Mouse (Mus musculus) thymus, postnatal 14 days (tissue): ENCODE data around the gene Exoc4.
A peak's percentile ranks its signal among the peaks of the same experiment; 100 is the strongest.

Experiments
- DNase-seq: peaks from one replicate; pipeline ENCODE4 v3.0.0; 2021

Gene Exoc4

DNA sequence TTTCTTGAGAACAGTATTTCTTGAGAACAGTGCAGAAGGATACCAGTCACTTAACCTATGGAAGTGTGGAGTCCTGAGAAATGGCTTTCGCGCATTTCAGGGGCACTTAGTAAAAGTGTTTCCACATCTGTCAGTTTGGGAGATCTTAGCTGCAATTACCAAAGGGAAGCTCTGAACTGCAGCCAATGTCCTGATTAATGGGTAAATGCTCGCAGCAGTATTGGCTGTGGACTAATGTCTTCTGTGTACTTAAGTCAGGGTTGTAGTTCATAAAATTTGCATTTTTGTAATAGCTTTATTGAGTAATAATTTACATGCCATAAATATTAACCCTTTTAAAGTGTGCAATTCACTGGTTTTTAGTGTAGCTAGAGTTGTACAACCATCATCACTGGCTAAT lies 709.4 kb downstream of the Exoc4 start:
- DNase-seq: no peak

DNA sequence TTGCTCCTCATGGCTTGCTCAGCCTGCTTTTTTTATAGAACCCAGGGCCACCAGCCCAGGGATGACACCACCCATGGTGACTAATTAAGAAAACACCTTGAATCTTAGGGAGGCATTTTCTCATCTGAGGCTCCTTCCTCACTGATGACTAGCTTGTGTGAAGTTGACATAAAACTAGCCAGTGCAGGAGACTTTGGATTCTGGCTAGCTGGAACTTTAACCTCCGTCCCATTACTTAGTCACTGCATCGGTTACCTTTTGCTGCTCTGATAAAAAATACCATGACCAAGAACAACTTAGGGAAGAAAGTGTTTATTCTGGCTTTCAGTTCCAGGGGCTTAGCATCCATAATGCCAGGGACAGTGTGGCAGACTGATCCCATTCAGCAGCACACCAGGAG lies 711.9 kb downstream of the Exoc4 start:
- no peak for DNase-seq

DNA sequence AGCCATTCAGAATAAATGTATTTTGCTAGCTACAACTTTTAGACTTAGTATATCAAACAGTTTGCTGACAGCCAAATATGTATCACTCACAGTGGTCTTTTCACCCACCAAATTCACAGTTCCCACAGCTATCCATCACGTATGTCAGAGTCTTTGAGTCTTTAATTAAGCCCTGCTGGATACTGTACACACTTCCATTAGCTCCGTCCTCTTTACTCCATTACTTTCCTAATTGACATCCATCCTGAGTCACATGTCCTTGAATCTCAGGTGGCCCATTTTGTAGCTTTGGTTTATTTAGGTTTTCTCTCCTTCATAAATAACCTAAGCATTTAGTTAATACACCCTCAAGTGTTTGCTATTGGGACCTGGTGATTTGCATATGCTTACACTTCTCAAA lies 714.2 kb downstream of the Exoc4 start:
- DNase-seq: no peak

DNA sequence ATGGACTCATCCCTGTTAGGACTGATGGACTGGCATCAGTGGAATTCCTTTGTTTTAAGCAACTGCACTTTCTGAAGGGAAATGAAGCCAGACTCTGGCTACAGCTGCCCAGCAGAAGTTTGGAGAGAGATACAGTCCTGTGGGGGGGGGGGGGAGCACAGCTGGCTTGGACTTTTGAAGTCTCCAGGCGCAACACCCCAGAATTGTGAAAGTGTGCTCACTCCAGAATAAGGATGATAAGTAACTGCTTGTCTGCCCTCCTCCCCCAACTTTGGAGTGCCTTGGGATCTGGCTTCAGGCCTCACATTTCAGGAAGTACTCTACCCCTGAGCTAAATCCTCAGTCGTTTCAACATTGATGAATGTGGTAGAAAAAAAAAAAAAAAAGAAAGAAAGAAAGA lies 716.7 kb downstream of the Exoc4 start:
- no peak for DNase-seq

DNA sequence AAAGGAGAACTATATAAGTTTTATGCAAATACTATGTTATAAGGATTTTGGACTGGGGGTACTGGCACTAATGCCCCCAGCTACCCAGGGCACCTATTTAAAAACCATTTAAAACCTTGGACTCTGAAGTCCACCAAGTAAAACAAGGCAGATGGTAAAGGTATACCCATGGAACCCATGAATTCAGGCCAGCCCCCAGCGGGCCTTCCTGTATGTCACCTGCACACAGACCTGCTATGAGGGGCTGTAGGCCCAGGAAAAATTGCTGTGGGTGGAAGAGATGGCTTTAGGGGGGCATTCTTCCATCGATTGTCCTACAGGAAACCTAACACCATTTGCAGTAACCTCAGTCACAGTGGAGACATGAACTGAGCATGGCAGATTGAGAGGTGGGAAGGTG lies 719.9 kb downstream of the Exoc4 start:
- DNase-seq: no peak

DNA sequence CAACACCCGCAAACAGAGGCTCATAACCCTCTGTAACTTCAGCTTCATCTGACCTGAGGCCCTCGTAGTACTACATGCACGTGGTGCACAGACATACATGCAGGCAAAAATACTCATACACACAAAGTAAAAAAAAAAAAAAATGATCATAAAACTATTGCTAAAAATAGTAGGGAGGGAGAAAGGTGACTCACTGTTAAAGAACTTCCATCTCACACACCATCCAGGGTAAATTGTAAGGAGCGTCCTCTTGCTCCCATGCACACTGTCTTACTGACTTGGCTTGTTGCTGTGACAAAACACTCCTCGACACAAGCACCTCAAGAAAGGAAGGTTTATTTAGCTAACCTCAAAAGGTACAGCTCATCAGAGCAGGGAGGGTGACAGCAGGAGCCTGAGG lies 723.9 kb downstream of the Exoc4 start:
- no peak for DNase-seq

DNA sequence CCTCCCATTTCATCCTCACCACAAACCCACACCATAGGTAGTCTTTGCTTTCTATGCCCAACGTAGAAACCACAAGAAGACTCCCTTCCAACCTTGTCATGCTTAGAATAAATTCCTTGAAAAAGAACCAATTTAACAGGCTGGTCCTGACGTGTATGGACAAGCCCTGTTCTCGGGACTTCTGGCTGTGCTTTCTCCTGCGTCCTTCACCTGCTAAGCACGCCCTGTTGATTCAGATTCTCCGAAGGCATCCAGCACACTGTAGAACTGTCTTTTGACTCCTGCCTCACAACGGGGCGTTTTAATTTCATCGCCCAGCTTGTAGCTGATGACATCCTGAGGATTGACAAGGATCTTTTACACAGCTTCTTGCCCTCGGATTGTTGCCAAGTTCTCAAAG lies 727.7 kb downstream of the Exoc4 start:
- no peak for DNase-seq

DNA sequence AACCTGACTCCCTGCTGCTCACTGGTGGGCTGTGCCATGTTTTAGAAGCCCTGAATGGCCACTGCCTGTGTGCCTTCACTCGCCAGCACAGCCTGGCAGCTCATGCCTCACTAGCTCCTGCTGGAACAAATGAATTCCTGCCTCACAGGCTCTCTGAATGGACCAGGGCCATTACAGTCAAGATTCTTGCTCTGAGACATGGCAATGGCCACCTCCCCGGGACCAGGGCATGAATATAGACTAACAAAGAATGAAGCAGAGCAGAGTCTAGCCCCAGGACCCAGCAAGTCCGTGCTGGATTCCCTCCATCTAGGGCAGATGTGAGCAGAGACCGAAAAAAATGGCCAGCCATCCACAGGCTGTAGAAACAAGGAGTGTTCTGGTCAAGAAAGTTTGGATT lies 728.6 kb downstream of the Exoc4 start:
- DNase-seq: no peak

DNA sequence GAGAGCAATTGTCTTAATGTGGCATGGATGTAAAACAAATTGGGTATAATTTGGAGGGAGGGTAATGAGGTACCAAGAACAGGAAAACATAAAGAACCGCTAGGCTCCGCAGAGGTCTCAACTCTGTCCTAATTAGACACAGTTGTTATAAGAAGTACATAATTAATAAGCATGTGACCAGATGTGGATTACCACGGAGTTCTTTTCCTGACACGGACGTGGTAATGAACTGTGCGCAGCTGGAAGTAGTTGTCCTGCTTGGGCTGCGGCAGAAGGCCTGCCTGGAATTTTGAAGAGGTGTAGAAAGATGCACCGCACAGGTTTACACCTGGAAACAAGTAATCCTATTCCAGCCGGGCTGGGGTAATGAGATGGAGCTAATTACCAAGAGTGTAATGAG lies 729.0 kb downstream of the Exoc4 start:
- DNase-seq: no peak

DNA sequence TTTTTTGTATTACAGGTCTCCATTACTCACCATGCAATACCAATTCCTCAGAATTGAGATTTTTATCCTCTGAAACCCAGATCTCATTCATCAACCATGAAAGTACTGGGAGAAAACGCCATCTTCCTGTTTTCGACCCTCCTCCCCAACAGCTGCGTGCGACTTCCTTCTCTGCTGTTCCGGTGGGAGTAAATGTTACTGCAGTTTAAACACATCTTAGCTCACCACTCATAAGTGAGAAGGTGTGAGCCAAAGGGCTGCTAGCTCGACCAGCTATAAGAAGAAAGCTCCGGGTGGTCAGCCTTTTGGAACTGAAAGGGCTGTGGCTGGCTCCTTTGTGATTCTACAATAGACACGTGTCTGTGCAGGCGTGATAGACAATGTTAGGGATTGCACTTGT lies 733.8 kb downstream of the Exoc4 start:
- DNase-seq: peak; percentile 54

DNA sequence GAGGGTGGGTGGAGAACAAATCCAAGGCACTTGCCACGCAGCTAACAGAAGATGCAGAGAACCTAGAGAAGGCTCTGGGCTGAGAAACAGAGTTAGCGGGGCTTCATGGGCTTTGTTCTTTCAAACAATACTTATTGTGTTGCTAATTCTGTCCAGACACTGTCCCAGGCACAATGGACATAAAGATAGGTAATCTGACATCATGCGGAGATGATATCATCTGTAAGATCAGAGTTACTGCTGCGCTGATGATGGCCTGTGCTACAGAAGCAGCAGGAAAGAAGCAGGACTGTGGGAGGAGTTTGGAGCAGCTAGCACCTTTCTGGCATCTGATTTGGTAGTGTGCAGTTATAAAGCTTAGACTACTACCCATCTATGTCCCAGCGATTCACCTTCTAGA lies 738.2 kb downstream of the Exoc4 start:
- no peak for DNase-seq

DNA sequence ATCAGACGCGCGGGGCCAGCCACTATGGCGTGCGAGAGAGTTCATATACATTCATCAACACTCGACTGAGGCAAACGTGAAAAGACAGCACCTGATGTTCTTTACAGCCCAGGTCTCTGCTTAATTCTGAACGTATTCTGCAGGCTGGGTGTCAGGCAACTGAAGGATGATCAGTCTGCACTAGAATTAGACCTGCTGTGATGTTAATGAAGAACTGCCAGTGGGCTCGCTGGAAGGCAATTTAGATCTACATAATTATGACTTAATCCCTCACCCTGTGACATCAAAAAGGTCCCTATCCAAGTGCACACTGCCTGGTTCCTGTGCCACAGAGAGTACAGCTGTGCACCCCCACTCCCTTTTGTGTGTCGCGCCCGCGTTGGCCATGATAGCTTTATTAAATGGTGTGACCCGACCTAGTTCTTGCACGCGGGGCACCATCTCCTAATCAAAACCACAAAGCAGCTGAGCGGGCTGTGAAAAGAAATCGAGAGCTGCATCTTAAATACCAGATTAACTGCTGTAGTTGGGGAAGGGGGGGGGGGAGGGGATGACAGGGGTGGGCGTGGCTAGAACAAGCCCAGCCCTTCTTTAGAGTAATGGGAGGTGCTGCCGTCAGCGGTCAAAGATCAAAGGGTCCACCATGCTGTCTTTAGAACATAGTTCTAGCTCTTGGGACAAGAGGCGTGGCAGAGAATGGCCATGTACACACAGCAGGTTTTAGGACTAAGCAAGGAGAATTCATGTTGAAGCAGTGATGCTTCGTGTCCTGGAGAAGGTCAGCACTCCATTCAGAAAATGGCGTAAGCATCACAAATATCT lies 743.5 kb downstream of the Exoc4 start:
- no peak for DNase-seq

DNA sequence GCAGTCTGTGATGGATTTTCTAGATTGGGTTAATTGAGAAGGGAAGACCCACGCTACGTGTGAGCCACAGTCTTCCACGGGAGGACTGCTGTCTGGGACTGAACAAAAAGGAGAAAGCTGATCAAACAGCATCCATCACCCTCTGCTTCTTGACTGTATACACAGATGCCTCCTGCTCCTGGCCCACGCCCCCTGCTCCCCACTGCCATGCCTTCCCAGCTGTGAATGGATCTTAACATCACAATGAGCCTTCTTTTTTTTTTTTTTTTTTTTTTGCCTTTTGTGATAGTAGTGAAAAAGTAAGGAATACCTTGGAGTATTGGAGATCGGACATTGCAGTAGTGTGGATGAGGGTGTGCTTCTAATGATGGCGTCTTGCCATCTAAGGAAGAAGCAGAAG lies 745.0 kb downstream of the Exoc4 start:
- no peak for DNase-seq

DNA sequence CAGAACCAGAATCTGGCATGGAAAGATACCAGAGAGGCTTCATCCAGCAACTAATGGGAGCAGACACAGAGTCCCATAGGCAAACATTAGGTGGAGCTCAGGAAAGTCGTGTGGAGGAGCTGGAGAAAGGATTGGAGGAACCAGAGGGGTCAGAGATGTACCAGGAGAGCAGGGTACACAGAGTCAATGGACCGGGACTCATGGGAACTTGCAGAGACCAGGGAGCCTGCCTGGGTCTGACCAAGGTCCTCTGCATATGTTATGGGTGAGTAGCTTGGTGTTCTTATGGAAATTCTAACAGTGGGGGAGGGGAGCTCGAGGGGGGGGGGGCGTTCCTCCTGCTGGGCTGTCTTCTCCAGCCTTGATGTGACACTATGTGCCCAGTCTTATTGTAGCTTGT lies 749.7 kb downstream of the Exoc4 start:
- DNase-seq: no peak

DNA sequence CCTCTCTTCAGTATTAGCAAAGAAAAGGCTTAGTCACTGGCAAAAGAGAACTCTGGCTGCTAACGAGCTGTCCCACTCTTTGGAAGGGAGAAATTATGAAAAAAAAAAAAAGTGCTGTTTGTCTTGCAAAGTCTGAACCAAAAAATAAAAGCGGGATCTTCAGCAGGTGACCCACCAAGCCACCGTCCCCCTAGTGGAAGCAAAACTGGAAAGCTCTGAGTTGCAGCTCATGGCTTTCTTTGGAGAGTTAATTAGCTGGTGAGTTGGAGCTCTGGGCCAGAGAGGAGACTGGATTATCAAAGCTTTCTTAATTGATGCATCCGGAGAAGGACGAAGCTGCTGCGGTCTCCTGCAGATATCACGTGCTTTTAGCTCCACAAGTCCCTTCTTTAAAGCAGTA lies 750.6 kb downstream of the Exoc4 start:
- DNase-seq: no peak

DNA sequence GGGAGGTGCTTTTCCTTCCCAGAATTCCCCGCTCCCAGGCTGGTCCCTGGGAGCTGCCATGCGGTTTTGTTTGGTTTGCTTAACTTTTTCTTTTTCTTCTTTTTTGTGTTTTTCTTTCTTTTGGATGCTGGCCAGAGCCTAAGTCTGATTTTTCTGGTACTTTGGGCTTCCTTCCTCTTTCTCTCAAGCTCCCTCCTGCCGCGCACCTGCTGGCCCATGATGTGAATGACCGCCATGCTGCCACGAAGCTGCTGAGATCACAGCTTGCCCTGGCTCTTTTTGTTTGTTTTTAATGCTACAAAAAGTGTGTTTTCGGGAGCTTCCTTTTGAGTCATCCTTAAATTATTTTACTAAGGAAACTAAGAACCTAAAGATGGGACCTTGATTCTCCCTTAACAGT lies 751.8 kb downstream of the Exoc4 start:
- DNase-seq: no peak

DNA sequence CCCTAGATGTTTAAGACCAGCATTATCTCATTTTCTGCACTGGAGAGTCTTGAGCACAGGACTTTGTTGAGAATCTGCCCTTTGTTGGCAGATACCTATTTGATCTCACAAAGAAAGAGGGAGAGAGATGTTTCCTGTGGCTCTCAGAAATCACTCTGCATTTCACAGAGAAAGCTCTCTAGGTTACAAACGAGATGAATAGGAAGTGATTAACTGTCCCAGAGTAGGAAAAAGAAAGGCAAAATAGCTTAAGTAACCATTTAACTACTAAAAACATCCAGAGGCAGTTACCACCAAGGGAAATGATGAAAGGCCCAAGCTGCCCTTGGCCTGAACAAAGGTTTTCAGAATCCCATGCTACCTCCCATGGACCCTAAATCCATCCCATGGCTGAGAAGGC lies 754.1 kb downstream of the Exoc4 start:
- DNase-seq: no peak

DNA sequence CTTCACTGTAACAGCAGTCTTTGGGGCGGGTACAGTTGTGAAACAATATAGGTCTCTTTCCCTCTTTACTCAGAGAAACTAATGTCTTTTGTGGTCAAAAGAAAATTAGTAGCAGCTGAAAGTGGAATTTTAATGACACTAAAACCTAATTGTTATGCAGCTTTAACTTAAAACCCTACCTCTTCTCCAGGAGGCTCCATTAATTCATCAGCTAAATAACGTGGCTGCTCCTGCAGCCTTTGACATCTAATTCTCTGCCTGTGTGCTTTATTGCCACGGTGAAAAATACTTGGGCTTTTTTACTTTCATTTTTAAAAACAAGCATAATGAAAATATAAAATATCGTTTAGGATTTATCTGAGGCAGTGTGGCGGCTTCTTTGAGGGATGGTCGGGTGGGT lies 764.6 kb downstream of the Exoc4 start:
- no peak for DNase-seq
